Mouse (Mus musculus): ENCODE results near the gene Srpk1. TPM values are rescaled to one million over a fixed set of nuclear protein-coding genes. Genes with fewer than 3 reads are reported as not detected.
A peak's percentile ranks its signal among the peaks of the same experiment; 100 is the strongest.
"Not testable (repeated sequence)": the region's sequence is repeated elsewhere in the genome, so short reads cannot be mapped to it uniquely, and the experiment has no call there.

Srpk1 gene
- total RNA-seq, 2 experiments from 2014 or later = 32.6 to 35.5 TPM

DNA sequence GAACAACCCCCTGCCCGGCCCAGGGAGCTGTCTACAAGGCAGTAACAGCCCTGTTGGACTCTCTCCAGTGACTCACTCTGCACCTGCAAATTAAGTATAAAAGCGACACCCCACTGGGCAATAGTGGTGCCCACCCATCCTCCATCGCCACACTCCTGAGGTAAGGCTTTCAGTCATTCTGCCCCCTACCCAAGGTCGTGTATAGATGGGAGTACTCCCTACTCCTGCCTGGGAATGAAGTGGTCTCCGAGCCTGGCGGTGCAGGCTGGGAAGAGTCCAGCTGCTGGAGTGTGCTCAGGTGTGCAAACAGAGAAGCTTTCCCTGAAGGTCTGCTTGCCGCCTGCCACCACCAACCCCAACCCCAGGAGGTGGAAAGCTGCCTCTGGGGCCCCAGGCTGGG is 60.9 kb downstream of the Srpk1 start:
- intact Hi-C loops (cut with DNase I) = no loop called here

DNA sequence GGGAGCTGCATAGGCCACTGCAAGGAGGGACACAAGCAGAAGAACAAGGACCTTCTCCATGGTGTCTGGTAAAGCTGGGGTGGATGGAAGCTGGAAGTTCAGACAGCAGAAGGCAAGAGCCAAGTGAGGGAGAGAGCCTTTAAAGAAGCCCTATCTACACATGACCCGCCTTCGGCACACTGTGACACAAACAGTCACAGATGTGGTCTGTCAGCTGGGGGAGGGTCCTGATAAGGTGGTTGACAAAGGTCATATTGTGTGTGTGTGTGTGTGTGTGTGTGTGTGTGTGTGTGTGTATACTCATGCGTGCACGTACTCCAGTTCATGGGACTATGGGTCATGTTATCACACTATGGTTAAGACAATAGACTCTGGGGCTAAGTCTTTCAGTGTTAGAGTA is 61.9 kb downstream of the Srpk1 start, which contains the start of gene Clps:
Gene Clps (minus strand): TSS at position 169 of the 400 bp plus-strand sequence.
- intact Hi-C loops (cut with DNase I) = no loop called here
- DNase-seq (ENCODE audit: low spot score) = no peak

More for the DNA sequence above, 60.9 kb downstream of the Srpk1 start:
- DNase-seq (ENCODE audit: low spot score) = no peak

- intact Hi-C loops (cut with DNase I) = no loop called here
- no peak for DNase-seq (ENCODE audit: low spot score)
Observed at GRCm38 (mm10) chr17:28557772-28558171, 64.7 kb downstream of the Srpk1 start.

GRCm38 (mm10) chr17:28556635-28557396 is 65.7 kb downstream of the Srpk1 start:
- DNase-seq (ENCODE audit: low spot score) = no peak
- intact Hi-C loops (cut with DNase I) = no loop called here

- DNase-seq (ENCODE audit: low spot score); intact Hi-C loops (cut with DNase I): not testable (repeated sequence)
Observed at GRCm38 (mm10) chr17:28554021-28554420, 68.5 kb downstream of the Srpk1 start.

GRCm38 (mm10) chr17:28553040-28553793 is 69.3 kb downstream of the Srpk1 start:
- DNase-seq (ENCODE audit: low spot score) = peak; percentile 35
- intact Hi-C loops (cut with DNase I) = no loop called here

DNA sequence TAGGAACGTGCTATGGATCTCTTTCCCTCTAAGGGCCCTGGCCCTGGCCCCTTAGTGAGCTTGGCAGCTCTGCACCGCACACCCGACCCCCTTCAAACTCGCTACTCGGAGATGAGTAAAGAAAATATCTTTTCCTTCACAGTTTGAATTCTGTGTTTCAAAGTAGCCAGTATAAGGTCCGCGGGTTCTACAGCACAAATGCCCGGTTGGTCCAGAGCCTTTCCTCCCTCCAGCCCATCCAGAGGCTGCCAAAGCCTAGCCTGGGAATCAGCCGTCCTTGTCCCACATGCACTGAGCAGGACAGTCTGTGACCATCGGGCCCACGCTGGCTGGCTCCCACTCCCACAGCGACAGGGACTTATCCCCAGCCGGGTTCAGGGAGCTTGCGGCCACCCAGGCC is 73.4 kb downstream of the Srpk1 start, which contains the start of gene Clpsl2:
Gene Clpsl2 (plus strand): TSS at position 301 of the 400 bp plus-strand sequence.
- intact Hi-C loops (cut with DNase I) = loop anchor here (5.0 kb wide), 1 partner anchor 103 kb away; no protein-coding TSS in a partner anchor
- no peak for DNase-seq (ENCODE audit: low spot score)

- DNase-seq (ENCODE audit: low spot score) = no peak
- intact Hi-C loops (cut with DNase I) = loop anchor here (5.0 kb wide), 1 partner anchor 104 kb away; no protein-coding TSS in a partner anchor
Observed at GRCm38 (mm10) chr17:28548550-28548949, 74.0 kb downstream of the Srpk1 start.

GRCm38 (mm10) chr17:28546925-28547324 is 75.6 kb downstream of the Srpk1 start:
- intact Hi-C loops (cut with DNase I) = loop anchor here (5.0 kb wide), 1 partner anchor 105 kb away; no protein-coding TSS in a partner anchor
- no peak for DNase-seq (ENCODE audit: low spot score)

DNA sequence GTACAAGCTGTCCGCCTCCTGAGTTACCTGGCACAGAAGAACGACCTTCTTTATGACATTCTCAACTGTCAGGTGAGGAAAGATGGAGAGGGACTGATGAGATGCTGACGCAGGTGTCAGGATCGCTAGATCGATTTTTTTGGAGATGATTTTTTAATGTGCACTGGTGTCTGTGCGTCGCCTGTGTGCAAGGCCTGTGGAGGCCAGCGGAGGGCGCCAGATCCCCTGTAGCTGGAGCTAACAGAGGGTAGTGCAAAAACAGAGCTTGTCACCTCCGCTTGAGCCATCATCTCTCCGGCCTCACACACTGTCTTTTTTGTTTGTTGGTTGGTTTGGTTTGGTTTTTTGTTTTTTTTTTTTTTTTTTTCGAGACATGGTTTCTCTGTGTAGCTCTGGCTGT is 84.6 kb downstream of the Srpk1 start:
- intact Hi-C loops (cut with DNase I) = no loop called here
- DNase-seq (ENCODE audit: low spot score) = no peak

Small RNA genes within 50 kb of the gene (microRNA-seq; reads per million reads assigned to microRNA genes)
- gene Mir6969 = not detected

Other genes starting within 250 kb of the Srpk1 start
- gene Fkbp5, start 105.2 kb downstream of the Srpk1 start, total RNA-seq (2021) = 10 to 100 TPM; 33.0 to 41.0 TPM
- gene Armc12, start 91.9 kb downstream of the Srpk1 start, total RNA-seq (2021) = not detected
- not detected for gene Clpsl2, start 73.3 kb downstream of the Srpk1 start, total RNA-seq (2021)
- not detected for gene Clps, start 61.9 kb downstream of the Srpk1 start, total RNA-seq (2021)
- gene Lhfpl5, start 47.1 kb downstream of the Srpk1 start, total RNA-seq (2021) = not detected
- under 1 TPM; 0.16 to 0.78 TPM for gene Slc26a8, start 67.5 kb upstream of the Srpk1 start, total RNA-seq (2021)
- gene Mapk14, start 68.6 kb upstream of the Srpk1 start, total RNA-seq (2021) = 10 to 100 TPM; 55.0 to 55.8 TPM
- gene AC170998.1, start 103.4 kb upstream of the Srpk1 start, total RNA-seq (2021) = under 1 TPM in 1 of 2 experiments, not detected in 1; 0.88 TPM
- gene Mapk13, start 146.6 kb upstream of the Srpk1 start, total RNA-seq (2021) = under 1 TPM; 0.17 to 0.18 TPM
- gene Brpf3, start 178.4 kb upstream of the Srpk1 start, total RNA-seq (2021) = 10 to 100 TPM; 12.4 to 16.2 TPM
- not detected for gene Pnpla1, start 235.7 kb upstream of the Srpk1 start, total RNA-seq (2021)